ENCODE assay signal across 20 mouse cellular contexts in genomic region chr10:124732342-124732741, GRCm38 (mm10).
"Had no signal": no experiment of that assay in that cellular context is flagged by ENCODE, and none has a peak within 500 bp of the region (broad histone marks: within the 10 kb centered on the region; RNA-seq: fewer than 3 reads in every experiment).

No protein-coding gene starts in this region.

- H3K27me3 ChIP-seq: lung, embryonic 15.5 days; midbrain, embryonic 12.5 days; neural tube, embryonic 13.5 days; neural tube, embryonic 15.5 days; stomach, embryonic 15.5 days had no signal

- H3K4me2 ChIP-seq: lung, embryonic 15.5 days; midbrain, embryonic 12.5 days; neural tube, embryonic 13.5 days; neural tube, embryonic 15.5 days; stomach, embryonic 15.5 days had no signal

- ATAC-seq: lung, postnatal 0 days had no signal

- H3K4me3 ChIP-seq: lung, embryonic 15.5 days; midbrain, embryonic 10.5 days; midbrain, embryonic 12.5 days; myocyte; neural tube, embryonic 13.5 days; neural tube, embryonic 15.5 days; stomach, embryonic 15.5 days had no signal

- H3K27ac ChIP-seq: lung, embryonic 15.5 days; midbrain, embryonic 10.5 days; midbrain, embryonic 12.5 days; neural tube, embryonic 13.5 days; neural tube, embryonic 15.5 days; stomach, embryonic 15.5 days; stomach, postnatal 0 days had no signal

- DNase-seq: lung, adult 18-20 months; lung, postnatal 14 days; lung, postnatal 4 days; midbrain, embryonic 14.5 days; retina, postnatal 1 day; right cerebral cortex, adult 18-20 months; right cerebral cortex, postnatal 25 days; right cerebral cortex, postnatal 4 days; thymus, adult 2 months; thymus, postnatal 25 days; thymus, postnatal 4 days had no signal

- H3K9me3 ChIP-seq: lung, embryonic 15.5 days; midbrain, embryonic 10.5 days; midbrain, embryonic 12.5 days; neural tube, embryonic 13.5 days; neural tube, embryonic 15.5 days; stomach, embryonic 15.5 days had no signal

- H3K9ac ChIP-seq: lung, embryonic 15.5 days; midbrain, embryonic 12.5 days; neural tube, embryonic 13.5 days; neural tube, embryonic 15.5 days; stomach, embryonic 15.5 days had no signal

- H3K36me3 ChIP-seq: lung, embryonic 15.5 days; midbrain, embryonic 10.5 days; midbrain, embryonic 12.5 days; neural tube, embryonic 13.5 days; neural tube, embryonic 15.5 days; stomach, embryonic 15.5 days had no signal

- H3K4me1 ChIP-seq: lung, embryonic 15.5 days; midbrain, embryonic 10.5 days; midbrain, embryonic 12.5 days; neural tube, embryonic 13.5 days; neural tube, embryonic 15.5 days; stomach, embryonic 15.5 days had no signal
